Mouse (Mus musculus): Measurements from ENCODE around the gene Gch1. TPM values are rescaled to one million over a fixed set of nuclear protein-coding genes. Genes with fewer than 3 reads are reported as not detected.
"Not testable (repeated sequence)": the region's sequence is repeated elsewhere in the genome, so short reads cannot be mapped to it uniquely, and the experiment has no call there.

The Gch1 gene
- polyA plus RNA-seq, 1 experiment = 2.9 TPM

- Histone ChIP-seq H3K27ac (ENCODE audit: insufficient read depth, low read length) (no peak overlapping the region), H3K4me1 (ENCODE audit: control insufficient read depth, insufficient read depth, low read length) (peaks cover 6% of the 10 kb centered on the region), H3K4me3 (replicated peaks; ENCODE audit: insufficient read depth, low read depth, low read length) (no peak overlapping the region), H3K27me3 (ENCODE audit: control insufficient read depth, insufficient read depth, low read length) (no peaks in the 10 kb centered on the region)
- peak; percentile 55 to 68 for DNase-seq
- TF ChIP-seq POLR2A (IDR thresholded peaks at IDR 0.05; ENCODE audit: borderline replicate concordance, insufficient read depth, low read length) (no peak), CTCF (IDR thresholded peaks at IDR 0.05; ENCODE audit: borderline replicate concordance, insufficient read depth, low read depth, low read length) (no peak)
- 9% methylated on average over 9 of the region's 9 CpGs for WGBS
Measured at GRCm38 (mm10) chr14:47111341-47111740, 77.9 kb downstream of the Gch1 start.

- H3K4me3 ChIP-seq (replicated peaks; ENCODE audit: insufficient read depth, low read depth, low read length); H3K4me1 ChIP-seq (ENCODE audit: control insufficient read depth, insufficient read depth, low read length); DNase-seq; H3K27ac ChIP-seq (ENCODE audit: insufficient read depth, low read length); H3K27me3 ChIP-seq (ENCODE audit: control insufficient read depth, insufficient read depth, low read length): not testable (repeated sequence)
- 58% methylated on average over 7 of the region's 7 CpGs for WGBS
Measured at GRCm38 (mm10) chr14:47110391-47110790, 78.8 kb downstream of the Gch1 start.

GRCm38 (mm10) chr14:47107461-47107860 lies 81.8 kb downstream of the Gch1 start:
- 90% methylated on average over 3 of the region's 3 CpGs for WGBS
- Histone ChIP-seq H3K4me1 (ENCODE audit: control insufficient read depth, insufficient read depth, low read length) (peaks cover 6% of the 10 kb centered on the region), H3K4me3 (replicated peaks; ENCODE audit: insufficient read depth, low read depth, low read length) (no peak overlapping the region), H3K27ac (ENCODE audit: insufficient read depth, low read length) (no peak overlapping the region), H3K27me3 (ENCODE audit: control insufficient read depth, insufficient read depth, low read length) (no peaks in the 10 kb centered on the region)
- TF ChIP-seq CTCF (IDR thresholded peaks at IDR 0.05; ENCODE audit: borderline replicate concordance, insufficient read depth, low read depth, low read length) = no peak
- TF ChIP-seq POLR2A (IDR thresholded peaks at IDR 0.05; ENCODE audit: borderline replicate concordance, insufficient read depth, low read length) = no peak
- DNase-seq = no peak

GRCm38 (mm10) chr14:47105755-47106154 lies 83.5 kb downstream of the Gch1 start:
- H3K4me3 ChIP-seq (replicated peaks; ENCODE audit: insufficient read depth, low read depth, low read length) = no peak overlapping the region
- no peaks in the 10 kb centered on the region for H3K27me3 ChIP-seq (ENCODE audit: control insufficient read depth, insufficient read depth, low read length)
- H3K4me1 ChIP-seq (ENCODE audit: control insufficient read depth, insufficient read depth, low read length) = peaks cover 4% of the 10 kb centered on the region
- H3K27ac ChIP-seq (ENCODE audit: insufficient read depth, low read length) = no peak overlapping the region
- TF ChIP-seq CTCF (IDR thresholded peaks at IDR 0.05; ENCODE audit: borderline replicate concordance, insufficient read depth, low read depth, low read length) (no peak), POLR2A (IDR thresholded peaks at IDR 0.05; ENCODE audit: borderline replicate concordance, insufficient read depth, low read length) (no peak)
- no peak for DNase-seq
- 95% methylated on average over 3 of the region's 3 CpGs for WGBS

GRCm38 (mm10) chr14:47105174-47105557 lies 84.0 kb downstream of the Gch1 start:
- WGBS = 92% methylated on average over 3 of the region's 3 CpGs
- no peaks in the 10 kb centered on the region for H3K27me3 ChIP-seq (ENCODE audit: control insufficient read depth, insufficient read depth, low read length)
- H3K4me3 ChIP-seq (replicated peaks; ENCODE audit: insufficient read depth, low read depth, low read length) = no peak overlapping the region
- TF ChIP-seq POLR2A (IDR thresholded peaks at IDR 0.05; ENCODE audit: borderline replicate concordance, insufficient read depth, low read length) (no peak), CTCF (IDR thresholded peaks at IDR 0.05; ENCODE audit: borderline replicate concordance, insufficient read depth, low read depth, low read length) (no peak)
- H3K4me1 ChIP-seq (ENCODE audit: control insufficient read depth, insufficient read depth, low read length) = no peaks in the 10 kb centered on the region
- no peak for DNase-seq
- H3K27ac ChIP-seq (ENCODE audit: insufficient read depth, low read length) = no peak overlapping the region

GRCm38 (mm10) chr14:47104246-47105173 lies 84.7 kb downstream of the Gch1 start:
- H3K27me3 ChIP-seq (ENCODE audit: control insufficient read depth, insufficient read depth, low read length) = no peaks in the 10 kb centered on the region
- DNase-seq = no peak
- no peak overlapping the region for H3K4me3 ChIP-seq (replicated peaks; ENCODE audit: insufficient read depth, low read depth, low read length)
- TF ChIP-seq POLR2A (IDR thresholded peaks at IDR 0.05; ENCODE audit: borderline replicate concordance, insufficient read depth, low read length) (no peak), CTCF (IDR thresholded peaks at IDR 0.05; ENCODE audit: borderline replicate concordance, insufficient read depth, low read depth, low read length) (no peak)
- 40% methylated on average over 19 of the region's 19 CpGs for WGBS
- no peak overlapping the region for H3K27ac ChIP-seq (ENCODE audit: insufficient read depth, low read length)
- H3K4me1 ChIP-seq (ENCODE audit: control insufficient read depth, insufficient read depth, low read length) = no peaks in the 10 kb centered on the region

Other genes with a start within 250 kb of the Gch1 start
- gene Wdhd1, start 87.4 kb upstream of the Gch1 start, polyA plus RNA-seq (2012; rRNA removed) = 6.8 and 7.9 TPM in 2 replicates
- gene Socs4, start 87.5 kb upstream of the Gch1 start, polyA plus RNA-seq (2012; rRNA removed) = 5.9 and 6.1 TPM in 2 replicates
- 23.0 and 23.4 TPM in 2 replicates for gene Mapk1ip1l, start 108.9 kb upstream of the Gch1 start, polyA plus RNA-seq (2012; rRNA removed)
- gene Lgals3, start 178.3 kb upstream of the Gch1 start, polyA plus RNA-seq (2012; rRNA removed) = 3.7 and 4.7 TPM in 2 replicates
- gene Dlgap5, start 229.0 kb upstream of the Gch1 start, polyA plus RNA-seq (2012; rRNA removed) = 0.22 and 0.31 TPM in 2 replicates

Data from cerebellum, adult 2 months (tissue).